Mouse (Mus musculus) CH12.LX (cell line): ENCODE results near the gene Add2. TPM values are rescaled to one million over a fixed set of nuclear protein-coding genes. Genes with fewer than 3 reads are reported as not detected.

Experiments
- DNase-seq: peaks from one replicate; pipeline ENCODE4 v3.0.0-alpha.2; 2013; ENCODE audit errors: extremely low read depth
- H3K27ac ChIP-seq: 2 replicates; pipeline ENCODE4 v1.5.1; 2012; ENCODE audit warnings: low read depth, mild to moderate bottlenecking, control low read depth, moderate library complexity; ENCODE audit not compliant: insufficient read depth
- H3K27me3 ChIP-seq: replicated peaks from 2 replicates; pipeline ENCODE3; 2012; ENCODE audit warnings: inconsistent platforms
- H3K36me3 ChIP-seq, 2 experiments: replicated peaks in 1 of 2; 2 replicates each; pipeline versions ENCODE3 to v1.6.1; 2012; ENCODE audit warnings: inconsistent platforms in 1 of 2, low read length in 1 of 2, mild to moderate bottlenecking in 1 of 2, mixed read lengths in 1 of 2, moderate library complexity in 1 of 2; ENCODE audit not compliant: control insufficient read depth in 1 of 2, insufficient read depth in 1 of 2
- H3K4me1 ChIP-seq, 2 experiments: 2 replicates each; pipeline ENCODE4 v1.6.1; 2012; ENCODE audit warnings: inconsistent platforms in 1 of 2, moderate library complexity in 1 of 2; ENCODE audit not compliant: insufficient read depth in 2 of 2, control insufficient read depth in 1 of 2
- H3K4me2 ChIP-seq: 2 replicates; pipeline ENCODE4 v1.6.1; 2012; ENCODE audit warnings: low read depth, mild to moderate bottlenecking, control low read depth; ENCODE audit not compliant: poor library complexity, insufficient read depth, severe bottlenecking
- H3K4me3 ChIP-seq, 3 experiments: fragments of 150-350 bp in 1 of 3; sonication (generic) in 1 of 3; replicated peaks in 1 of 3; 2 replicates each; pipeline versions ENCODE3 to v1.5.1; 2011 to 2012; ENCODE audit warnings: low read depth in 2 of 3, low read length in 2 of 3, mild to moderate bottlenecking in 2 of 3, moderate library complexity in 2 of 3, control low read depth in 1 of 3, improper control_type of control experiment in 1 of 3, inconsistent platforms in 1 of 3, mixed read lengths in 1 of 3; ENCODE audit not compliant: poor library complexity in 1 of 3
- H3K79me2 ChIP-seq: replicated peaks from 2 replicates; pipeline ENCODE4 v1.6.1; 2012; ENCODE audit warnings: mild to moderate bottlenecking, moderate library complexity; ENCODE audit not compliant: control insufficient read depth, poor library complexity, insufficient read depth, severe bottlenecking; ENCODE audit errors: extremely low read depth
- H3K9ac ChIP-seq: 2 replicates; pipeline ENCODE4 v1.6.1; 2012; ENCODE audit warnings: low read depth, mild to moderate bottlenecking, control low read depth, moderate library complexity; ENCODE audit not compliant: insufficient read depth
- H3K9me3 ChIP-seq: replicated peaks from 2 replicates; pipeline ENCODE3; 2012; ENCODE audit warnings: low read length, inconsistent platforms, mixed read lengths
- BHLHE40 ChIP-seq: IDR thresholded peaks from 2 replicates; pipeline ENCODE4 v1.6.1; 2011; ENCODE audit warnings: mild to moderate bottlenecking, low read depth, low read length, improper control_type of control experiment
- CHD1 ChIP-seq: IDR thresholded peaks from 2 replicates; pipeline ENCODE4 v1.6.1; 2012; ENCODE audit warnings: low read depth, low read length, improper control_type of control experiment, inconsistent platforms
- CTCF ChIP-seq, 2 experiments: IDR thresholded peaks in 1 of 2; conservative IDR thresholded peaks in 1 of 2; 2 replicates each; pipeline ENCODE4 v1.5.1; 2011 to 2012; ENCODE audit warnings: low read depth in 2 of 2, low read length in 2 of 2, improper control_type of control experiment in 1 of 2, inconsistent platforms in 1 of 2, mild to moderate bottlenecking in 1 of 2, moderate library complexity in 1 of 2
- E2F4 ChIP-seq: IDR thresholded peaks from 2 replicates; pipeline ENCODE4 v1.6.1; 2011; ENCODE audit warnings: low read depth, low read length, improper control_type of control experiment; ENCODE audit not compliant: insufficient replicate concordance
- EP300 ChIP-seq: IDR thresholded peaks from 2 replicates; pipeline ENCODE4 v1.6.1; 2011; ENCODE audit warnings: low read length, improper control_type of control experiment
- ETS1 ChIP-seq: conservative IDR thresholded peaks from 2 replicates; pipeline ENCODE4 v1.6.1; 2012; ENCODE audit warnings: low read depth, mild to moderate bottlenecking, inconsistent platforms, low read length, improper control_type of control experiment, moderate library complexity
- HCFC1 ChIP-seq: IDR thresholded peaks from 2 replicates; pipeline ENCODE4 v1.6.1; 2012; ENCODE audit warnings: low read depth, mild to moderate bottlenecking, inconsistent platforms, low read length, improper control_type of control experiment
- IRF4 ChIP-seq: IDR thresholded peaks from 2 replicates; pipeline ENCODE4 v1.6.1; 2014; ENCODE audit warnings: low read depth, mild to moderate bottlenecking, inconsistent platforms, low read length, improper control_type of control experiment
- JUN ChIP-seq: IDR thresholded peaks from 2 replicates; pipeline ENCODE4 v1.6.1; 2011; ENCODE audit warnings: low read depth, mild to moderate bottlenecking, low read length, improper control_type of control experiment, moderate library complexity; ENCODE audit not compliant: insufficient read depth
- MEF2A ChIP-seq: IDR thresholded peaks from 2 replicates; pipeline ENCODE4 v1.6.1; 2014; ENCODE audit warnings: low read depth, mild to moderate bottlenecking, inconsistent platforms, low read length, improper control_type of control experiment, borderline replicate concordance
- MXI1 ChIP-seq: IDR thresholded peaks from 2 replicates; pipeline ENCODE4 v1.6.1; 2011; ENCODE audit warnings: mild to moderate bottlenecking, low read depth, low read length, improper control_type of control experiment
- PAX5 ChIP-seq: IDR thresholded peaks from 2 replicates; pipeline ENCODE4 v1.6.1; 2012; ENCODE audit warnings: low read length, inconsistent platforms, mixed read lengths
- POLR2AphosphoS2 ChIP-seq: IDR thresholded peaks from 2 replicates; pipeline ENCODE4 v1.6.1; 2011; ENCODE audit warnings: low read depth, low read length, improper control_type of control experiment
- RCOR1 ChIP-seq: conservative IDR thresholded peaks from 2 replicates; pipeline ENCODE4 v1.6.1; 2012; ENCODE audit warnings: low read depth, mild to moderate bottlenecking, inconsistent platforms, low read length, improper control_type of control experiment
- SIN3A ChIP-seq: IDR thresholded peaks from 2 replicates; pipeline ENCODE4 v1.6.1; 2012; ENCODE audit warnings: low read length, improper control_type of control experiment, inconsistent platforms
- SMC3 ChIP-seq: IDR thresholded peaks from 2 replicates; pipeline ENCODE4 v1.6.1; 2011; ENCODE audit warnings: low read depth, low read length, improper control_type of control experiment
- UBTF ChIP-seq: IDR thresholded peaks from 2 replicates; pipeline ENCODE4 v1.6.1; 2012; ENCODE audit warnings: low read depth, mild to moderate bottlenecking, inconsistent platforms, low read length, improper control_type of control experiment, moderate library complexity
- ZC3H11A ChIP-seq: IDR thresholded peaks from 2 replicates; pipeline ENCODE4 v1.6.1; 2012; ENCODE audit warnings: low read depth, mild to moderate bottlenecking, inconsistent platforms, low read length, improper control_type of control experiment
- dilution Hi-C: fragments of 300-500 bp; cut with MboI; formaldehyde crosslinking; loops from 2 replicates; pipeline ENCODE4 v1.14.3; 2020; ENCODE audit warnings: low sequenced_read_pairs; ENCODE audit not compliant: extremely low pct_unique_long_range_greater_than_20kb, extremely low pct_ligation_motif_present
- in situ Hi-C: fragments of 300-500 bp; cut with MboI; formaldehyde crosslinking; loops from 3 replicates; pipeline ENCODE4 v1.14.3; 2019; ENCODE audit warnings: low sequenced_read_pairs, low pct_ligation_motif_present, low pct_unique_long_range_greater_than_20kb, mixed read lengths
- polyA plus RNA-seq: library from polyadenylated mRNA; unstranded; fragments of >175 nt; gene quantifications from 2 replicates; pipeline ENCODE4 v1.2.1, GENCODE M21; 2012; ENCODE audit warnings: low read depth; ENCODE audit not compliant: insufficient read length
- total RNA-seq, 2 experiments: library from RNA; depleted of rRNA; stranded (reverse); fragments of 300-350 nt in 1 of 2; fragments of >200 nt in 1 of 2; gene quantifications; 2 replicates each; pipeline ENCODE4 v1.2.3; 2012 to 2014

Gene Add2
- total and polyA plus RNA-seq, 3 experiments = 0.11 TPM; not detected in 2

DNA sequence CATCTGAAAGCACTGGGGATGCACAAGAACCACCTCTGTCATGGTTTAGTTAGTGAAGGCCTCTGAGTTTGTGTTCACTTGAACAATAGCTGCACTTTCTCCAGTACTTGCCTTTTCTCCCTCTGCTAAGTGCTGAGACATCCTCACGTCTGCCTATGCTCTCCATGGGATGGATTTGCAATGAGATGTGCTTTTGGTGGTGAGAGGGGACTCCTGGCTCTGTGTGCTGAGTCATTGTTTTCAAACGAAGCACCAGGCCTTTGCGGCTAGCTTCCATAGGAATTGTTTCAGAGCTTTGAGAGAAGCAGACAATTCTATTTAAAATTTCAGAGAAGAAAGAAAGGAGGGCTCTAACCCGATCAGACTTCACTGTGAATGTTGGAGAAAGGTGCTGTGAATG lies 76.2 kb downstream of the Add2 start:
- no peak for TF ChIP-seq UBTF
- no peak for TF ChIP-seq HCFC1
- no peak for TF ChIP-seq MEF2A
- TF ChIP-seq IRF4 = no peak
- no peak for TF ChIP-seq MXI1
- no peak for TF ChIP-seq POLR2AphosphoS2
- no peak for TF ChIP-seq SIN3A
- no peak for TF ChIP-seq E2F4
- no peak for TF ChIP-seq ETS1
- no peak for TF ChIP-seq ZC3H11A
- no peak for TF ChIP-seq SMC3
- TF ChIP-seq BHLHE40 = no peak
- TF ChIP-seq JUN = no peak
- no peak for TF ChIP-seq CHD1
- no peak for TF ChIP-seq CTCF (conservative IDR thresholded peaks at IDR 0.05 in 1 of 2, IDR thresholded peaks at IDR 0.05 in 1 of 2; ENCODE audit: low read depth in 2 of 2, low read length in 2 of 2)
- TF ChIP-seq PAX5 = no peak
- TF ChIP-seq EP300 = no peak
- no peaks in the 10 kb centered on the region for H3K36me3 ChIP-seq
- H3K27me3 ChIP-seq = peaks cover 80% of the 10 kb centered on the region
- no peak overlapping the region for H3K27ac ChIP-seq
- H3K4me1 ChIP-seq = no peaks in the 10 kb centered on the region
- H3K4me3 ChIP-seq = no peak overlapping the region
- no peak overlapping the region for H3K4me2 ChIP-seq
- no peak for DNase-seq
- no peaks in the 10 kb centered on the region for H3K9me3 ChIP-seq
- dilution Hi-C loops = no loop called here
- no peaks in the 10 kb centered on the region for H3K79me2 ChIP-seq
- in situ Hi-C loops = no loop called here
- no peak overlapping the region for H3K9ac ChIP-seq

DNA sequence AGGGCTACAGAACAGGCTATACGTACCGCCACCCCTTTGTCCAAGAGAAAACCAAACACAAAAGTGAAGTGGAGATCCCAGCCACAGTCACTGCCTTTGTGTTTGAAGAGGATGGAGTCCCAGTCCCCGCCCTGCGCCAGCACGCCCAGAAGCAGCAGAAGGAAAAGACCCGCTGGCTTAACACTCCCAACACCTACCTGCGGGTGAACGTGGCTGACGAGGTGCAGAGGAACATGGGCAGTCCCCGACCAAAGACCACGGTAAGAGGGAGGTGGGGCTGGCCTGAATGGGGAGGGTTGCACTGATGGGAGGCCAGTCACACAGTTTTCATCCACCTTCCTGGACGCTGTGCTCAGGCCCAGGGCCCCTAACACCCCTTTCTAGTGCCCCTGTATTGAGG lies 77.6 kb downstream of the Add2 start:
- no peak for DNase-seq
- TF ChIP-seq RCOR1 = no peak
- in situ Hi-C loops = no loop called here
- Histone ChIP-seq H3K9me3 (no peaks in the 10 kb centered on the region), H3K27ac (no peak overlapping the region), H3K27me3 (peaks cover 79% of the 10 kb centered on the region), H3K4me1 (no peaks in the 10 kb centered on the region), H3K36me3 (no peaks in the 10 kb centered on the region), H3K4me2 (no peak overlapping the region), H3K79me2 (no peaks in the 10 kb centered on the region), H3K9ac (no peak overlapping the region), H3K4me3 (no peak overlapping the region)
- dilution Hi-C loops = no loop called here
